Comparison of ENCODE assay signal across 8 mouse cellular contexts in the genomic region with DNA sequence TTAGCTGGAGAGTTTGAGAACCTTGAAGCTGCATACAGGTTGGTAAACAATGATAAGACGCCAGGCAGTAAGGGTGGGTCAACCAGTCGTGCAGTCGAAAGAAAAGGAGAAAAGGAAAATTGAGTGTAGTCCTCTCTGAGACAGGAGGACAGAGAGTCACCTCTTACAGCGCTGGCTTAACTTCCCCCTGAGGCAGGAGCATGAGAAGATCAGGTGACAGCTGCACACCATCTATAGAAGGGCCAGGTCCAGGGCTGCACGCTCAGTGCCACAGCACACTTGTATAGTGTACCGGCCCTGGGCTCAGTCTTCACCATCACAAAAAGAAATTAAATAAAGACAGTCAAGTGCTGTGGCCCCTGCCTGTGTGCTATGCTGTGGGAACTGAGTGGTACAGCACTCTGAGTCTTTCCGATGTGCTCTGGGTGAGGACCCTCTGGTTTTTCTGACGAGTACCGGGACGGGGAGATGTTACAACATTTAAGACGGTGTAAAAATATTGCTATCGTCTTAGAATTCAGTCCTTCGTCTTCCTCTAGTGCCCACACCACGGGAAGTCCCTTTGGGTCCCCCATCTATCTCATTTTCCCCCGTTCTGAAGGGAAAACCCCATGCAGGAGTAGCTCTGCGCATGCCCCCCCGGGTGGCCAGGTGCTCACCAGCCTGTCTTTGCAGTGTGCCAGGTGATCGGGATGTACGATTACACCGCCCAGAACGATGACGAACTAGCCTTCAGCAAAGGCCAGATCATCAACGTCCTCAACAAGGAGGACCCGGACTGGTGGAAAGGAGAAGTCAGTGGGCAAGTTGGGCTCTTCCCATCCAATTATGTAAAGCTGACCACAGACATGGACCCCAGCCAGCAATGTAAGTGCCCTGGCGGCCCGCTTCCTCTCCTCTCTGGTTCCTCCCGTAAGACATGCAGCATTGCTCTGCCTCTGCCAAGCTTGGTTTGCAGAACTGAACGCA.
DNase-seq lines count a peak whose midpoint lies in the region; ATAC-seq lines count a peak whose summit lies in the region.

No protein-coding gene starts in this region.

- no peak overlapping the region for H3K9ac ChIP-seq in kidney, embryonic 15.5 days

- H3K4me1 ChIP-seq in kidney, embryonic 15.5 days = no peaks in the 10 kb centered on the region

- H3K4me3 ChIP-seq in kidney, embryonic 15.5 days (replicated peaks) = no peak overlapping the region

- H3K9me3 ChIP-seq in kidney, embryonic 15.5 days (replicated peaks) = no peaks in the 10 kb centered on the region

- no peak for ATAC-seq in kidney, embryonic 15.5 days (replicated peaks; ENCODE audit: low FRiP score)
- ATAC-seq in CD4-positive, CD25-positive, alpha-beta regulatory T cell, adult 4 months = peak; percentile 81
- ATAC-seq in inflammation-experienced regulatory T-cells, adult 6 months = peak; percentile 81
- peak; percentile 88 for ATAC-seq in monocyte, adult 5-6 weeks (replicated peaks; ENCODE audit: insufficient number of reproducible peaks, low FRiP score, low TSS enrichment, poor library complexity, severe bottlenecking)

- H3K36me3 ChIP-seq in kidney, embryonic 15.5 days = peaks cover 58% of the 10 kb centered on the region

- no peak overlapping the region for H3K27ac ChIP-seq in kidney, embryonic 15.5 days

- WGBS in kidney, embryonic 15.5 days = 89% methylated on average over 28 of the region's 28 CpGs

- DNase-seq in kidney, adult 11 months = peak; percentile 28
- DNase-seq in cerebellum, adult 18-20 months = peak; percentile 73 to 74
- DNase-seq in adipocyte (ENCODE audit: low spot score) = no peak
- no peak for DNase-seq in frontal cortex, postnatal 10 days (ENCODE audit: low spot score in 2 of 2)

- no peaks in the 10 kb centered on the region for H3K27me3 ChIP-seq in kidney, embryonic 15.5 days

- H3K4me2 ChIP-seq in kidney, embryonic 15.5 days = no peak overlapping the region

Comparison
In these comparisons a context has a peak if more than half of its experiments do, and no peak if none do; other contexts are left out.
1. DNase-seq: peak in kidney, adult 11 months (single experiment) and cerebellum, adult 18-20 months (2 of 2); none in adipocyte (single experiment) and frontal cortex, postnatal 10 days (0 of 2).